Mouse (Mus musculus): ENCODE results near the gene Kcna3. TPM values are rescaled to one million over a fixed set of nuclear protein-coding genes. Genes with fewer than 3 reads are reported as not detected.

Gene Kcna3
- polyA plus RNA-seq (2015; fragmentation: Nextera tagmentation; extraction: Ambion mirVana): 10.3 and 11.3 TPM in 2 replicates

- Histone ChIP-seq H3K4me3 (ENCODE audit: low read length) (peak within 1 kb of the TSS; percentile 86), H3K27ac (ENCODE audit: low read depth, low read length) (peak within 1 kb of the TSS; percentile 92), H3K36me3 (ENCODE audit: control insufficient read depth, insufficient read depth, low read length) (no peaks in the 10 kb centered on the region), H3K9ac (ENCODE audit: low read depth, low read length) (peak within 1 kb of the TSS; percentile 95), H3K4me2 (ENCODE audit: low read length) (peak within 1 kb of the TSS; percentile 83), H3K4me1 (ENCODE audit: control insufficient read depth, insufficient read depth, low read depth, low read length) (peaks cover 21% of the 10 kb centered on the region), H3K27me3 (replicated peaks; ENCODE audit: control insufficient read depth, insufficient read depth, low read length) (no peaks in the 10 kb centered on the region), H3K9me3 (ENCODE audit: control insufficient read depth, low read length) (no peaks in the 10 kb centered on the region)
- ATAC-seq: peak; percentile 96
- under 1% methylated on average over 52 of the region's 80 CpGs for WGBS
Observed at GRCm38 (mm10) chr3:107035521-107036457, at the start of gene Kcna3. Gene Kcna3, plus strand, starts transcription at chr3:107036169.

GRCm38 (mm10) chr3:106991334-106991733, 44.6 kb upstream of the Kcna3 start:
- no peaks in the 10 kb centered on the region for H3K36me3 ChIP-seq (ENCODE audit: control insufficient read depth, insufficient read depth, low read length)
- 71% methylated on average over 1 of the region's 1 CpGs for WGBS
- no peaks in the 10 kb centered on the region for H3K27me3 ChIP-seq (replicated peaks; ENCODE audit: control insufficient read depth, insufficient read depth, low read length)
- ATAC-seq: peak; percentile 31; the same call in 1 of the 2 replicates
- no peak overlapping the region for H3K4me3 ChIP-seq (ENCODE audit: low read length)
- H3K9ac ChIP-seq (ENCODE audit: low read depth, low read length): no peak overlapping the region
- no peak overlapping the region for H3K27ac ChIP-seq (ENCODE audit: low read depth, low read length)
- no peaks in the 10 kb centered on the region for H3K9me3 ChIP-seq (ENCODE audit: control insufficient read depth, low read length)
- no peaks in the 10 kb centered on the region for H3K4me1 ChIP-seq (ENCODE audit: control insufficient read depth, insufficient read depth, low read depth, low read length)
- no peak overlapping the region for H3K4me2 ChIP-seq (ENCODE audit: low read length)

DNA sequence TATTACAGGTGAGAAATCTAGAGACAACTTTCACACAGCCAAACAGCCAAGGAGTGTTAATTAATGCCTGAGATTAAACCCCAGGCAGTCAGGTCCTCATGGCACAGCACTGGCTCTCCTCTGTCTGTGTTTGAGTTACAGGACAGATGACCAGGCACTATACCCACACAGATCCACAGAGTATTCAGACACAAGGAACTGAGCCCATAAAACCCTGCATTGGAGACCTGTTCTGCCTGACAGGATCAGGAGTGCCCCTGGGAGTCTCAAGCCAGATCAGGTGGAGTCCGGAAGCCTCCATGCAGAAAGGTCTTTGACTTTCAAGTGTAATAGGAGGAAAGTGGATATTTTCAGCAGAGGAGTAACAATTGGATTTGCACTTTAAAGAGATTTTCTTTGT, 40.6 kb upstream of the Kcna3 start:
- Histone ChIP-seq H3K4me3 (ENCODE audit: low read length) (no peak overlapping the region), H3K9ac (ENCODE audit: low read depth, low read length) (no peak overlapping the region), H3K27me3 (replicated peaks; ENCODE audit: control insufficient read depth, insufficient read depth, low read length) (no peaks in the 10 kb centered on the region), H3K9me3 (ENCODE audit: control insufficient read depth, low read length) (no peaks in the 10 kb centered on the region), H3K4me2 (ENCODE audit: low read length) (no peak overlapping the region), H3K36me3 (ENCODE audit: control insufficient read depth, insufficient read depth, low read length) (no peaks in the 10 kb centered on the region), H3K27ac (ENCODE audit: low read depth, low read length) (no peak overlapping the region), H3K4me1 (ENCODE audit: control insufficient read depth, insufficient read depth, low read depth, low read length) (no peaks in the 10 kb centered on the region)
- WGBS: 87% methylated on average over 1 of the region's 1 CpGs
- no peak for ATAC-seq

GRCm38 (mm10) chr3:106996186-106996585, 39.8 kb upstream of the Kcna3 start:
- WGBS: 64% methylated on average over 2 of the region's 2 CpGs
- H3K36me3 ChIP-seq (ENCODE audit: control insufficient read depth, insufficient read depth, low read length): no peaks in the 10 kb centered on the region
- H3K9ac ChIP-seq (ENCODE audit: low read depth, low read length): no peak overlapping the region
- no peaks in the 10 kb centered on the region for H3K9me3 ChIP-seq (ENCODE audit: control insufficient read depth, low read length)
- no peak for ATAC-seq
- H3K27me3 ChIP-seq (replicated peaks; ENCODE audit: control insufficient read depth, insufficient read depth, low read length): no peaks in the 10 kb centered on the region
- no peaks in the 10 kb centered on the region for H3K4me1 ChIP-seq (ENCODE audit: control insufficient read depth, insufficient read depth, low read depth, low read length)
- no peak overlapping the region for H3K4me2 ChIP-seq (ENCODE audit: low read length)
- no peak overlapping the region for H3K27ac ChIP-seq (ENCODE audit: low read depth, low read length)
- H3K4me3 ChIP-seq (ENCODE audit: low read length): no peak overlapping the region

DNA sequence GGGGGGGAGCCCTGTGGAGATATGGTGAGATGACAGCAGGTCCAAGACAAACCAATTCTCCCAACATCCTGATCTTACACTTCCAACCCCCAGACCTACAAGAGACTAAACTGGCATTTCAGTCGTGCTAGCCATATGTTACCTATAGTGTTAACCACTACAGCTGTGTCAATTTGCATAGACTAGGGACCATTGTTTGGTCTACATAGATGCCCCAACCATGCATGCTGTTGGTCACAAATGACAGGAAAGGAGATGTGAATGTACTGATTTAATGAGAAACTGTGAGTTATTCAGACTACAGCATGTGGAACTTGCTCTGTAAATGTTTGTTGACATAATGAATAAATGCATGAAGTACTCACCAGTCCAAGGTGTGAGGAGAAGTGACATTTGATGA, 37.6 kb upstream of the Kcna3 start:
- no peak for ATAC-seq
- no peak overlapping the region for H3K4me3 ChIP-seq (ENCODE audit: low read length)
- no peaks in the 10 kb centered on the region for H3K27me3 ChIP-seq (replicated peaks; ENCODE audit: control insufficient read depth, insufficient read depth, low read length)
- 63% methylated on average over 1 of the region's 1 CpGs for WGBS
- H3K27ac ChIP-seq (ENCODE audit: low read depth, low read length): no peak overlapping the region
- no peaks in the 10 kb centered on the region for H3K36me3 ChIP-seq (ENCODE audit: control insufficient read depth, insufficient read depth, low read length)
- H3K4me2 ChIP-seq (ENCODE audit: low read length): no peak overlapping the region
- no peaks in the 10 kb centered on the region for H3K9me3 ChIP-seq (ENCODE audit: control insufficient read depth, low read length)
- H3K4me1 ChIP-seq (ENCODE audit: control insufficient read depth, insufficient read depth, low read depth, low read length): no peaks in the 10 kb centered on the region
- H3K9ac ChIP-seq (ENCODE audit: low read depth, low read length): no peak overlapping the region

DNA sequence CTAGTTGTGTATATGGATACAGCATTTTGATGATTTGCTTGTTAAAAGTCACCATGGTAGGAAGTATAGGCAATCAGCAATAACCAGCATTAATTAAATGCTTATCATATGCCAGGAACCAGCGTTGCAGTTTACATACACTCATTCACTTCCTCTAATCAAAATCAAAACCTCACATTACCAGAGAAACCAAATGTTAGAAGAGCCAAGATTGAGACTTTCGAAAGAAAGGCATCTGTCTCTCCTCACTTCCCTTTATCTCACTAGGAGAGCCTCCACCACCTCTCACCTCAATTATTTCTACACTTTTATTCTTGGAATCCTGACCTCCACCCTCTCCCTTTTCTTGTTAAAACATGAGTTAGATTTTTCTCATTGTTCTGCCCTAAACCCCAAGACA, 35.8 kb upstream of the Kcna3 start:
- H3K4me2 ChIP-seq (ENCODE audit: low read length): no peak overlapping the region
- no peak overlapping the region for H3K9ac ChIP-seq (ENCODE audit: low read depth, low read length)
- H3K27me3 ChIP-seq (replicated peaks; ENCODE audit: control insufficient read depth, insufficient read depth, low read length): no peaks in the 10 kb centered on the region
- no peaks in the 10 kb centered on the region for H3K36me3 ChIP-seq (ENCODE audit: control insufficient read depth, insufficient read depth, low read length)
- WGBS: 73% methylated on average over 2 of the region's 2 CpGs
- H3K27ac ChIP-seq (ENCODE audit: low read depth, low read length): no peak overlapping the region
- ATAC-seq: no peak
- H3K4me1 ChIP-seq (ENCODE audit: control insufficient read depth, insufficient read depth, low read depth, low read length): no peaks in the 10 kb centered on the region
- H3K4me3 ChIP-seq (ENCODE audit: low read length): no peak overlapping the region
- no peaks in the 10 kb centered on the region for H3K9me3 ChIP-seq (ENCODE audit: control insufficient read depth, low read length)

DNA sequence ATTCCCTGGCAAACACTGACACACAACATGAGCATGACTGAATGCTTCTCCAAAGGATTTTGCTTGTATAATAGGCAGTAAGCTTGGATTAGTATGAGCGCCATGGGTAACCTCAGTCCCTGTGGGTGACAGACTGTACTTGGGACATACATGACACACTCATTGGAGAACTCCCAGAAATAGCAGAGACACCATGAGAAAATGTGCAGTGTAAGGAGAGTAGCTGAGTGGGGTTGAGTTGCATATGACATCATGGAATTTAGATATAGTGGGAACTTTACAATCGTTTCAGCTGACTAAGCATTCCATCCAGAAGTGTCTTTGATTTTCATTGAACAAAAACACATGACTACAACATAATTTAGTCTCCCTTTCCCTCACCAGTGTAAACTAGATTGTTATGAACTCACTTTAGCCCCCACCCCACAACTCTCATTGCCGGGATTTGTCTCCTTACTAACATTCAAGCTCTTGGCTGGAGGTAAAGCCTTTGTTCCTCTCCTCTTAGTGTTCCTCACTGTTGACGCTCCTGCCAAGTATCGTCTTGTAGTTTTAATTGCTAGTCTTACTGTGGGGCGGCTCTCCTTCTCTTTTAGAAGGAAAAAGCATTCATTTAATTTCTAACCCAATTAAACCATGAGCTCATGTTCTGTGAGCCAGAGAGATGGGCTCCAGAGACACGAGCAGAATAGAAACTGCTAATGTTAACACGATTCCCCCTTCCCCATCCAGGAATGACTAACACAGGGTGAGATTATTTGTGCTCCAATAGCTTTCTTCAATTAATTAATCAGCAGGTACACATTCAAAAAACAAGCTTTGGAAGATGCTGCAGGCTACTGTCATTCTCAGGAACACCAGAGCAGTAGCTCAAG, 33.5 kb upstream of the Kcna3 start:
- ATAC-seq: peak; percentile 80
- no peaks in the 10 kb centered on the region for H3K36me3 ChIP-seq (ENCODE audit: control insufficient read depth, insufficient read depth, low read length)
- no peak overlapping the region for H3K27ac ChIP-seq (ENCODE audit: low read depth, low read length)
- no peak overlapping the region for H3K4me2 ChIP-seq (ENCODE audit: low read length)
- 65% methylated on average over 8 of the region's 8 CpGs for WGBS
- H3K27me3 ChIP-seq (replicated peaks; ENCODE audit: control insufficient read depth, insufficient read depth, low read length): no peaks in the 10 kb centered on the region
- H3K4me1 ChIP-seq (ENCODE audit: control insufficient read depth, insufficient read depth, low read depth, low read length): no peaks in the 10 kb centered on the region
- H3K9ac ChIP-seq (ENCODE audit: low read depth, low read length): no peak overlapping the region
- no peak overlapping the region for H3K4me3 ChIP-seq (ENCODE audit: low read length)
- no peaks in the 10 kb centered on the region for H3K9me3 ChIP-seq (ENCODE audit: control insufficient read depth, low read length)

DNA sequence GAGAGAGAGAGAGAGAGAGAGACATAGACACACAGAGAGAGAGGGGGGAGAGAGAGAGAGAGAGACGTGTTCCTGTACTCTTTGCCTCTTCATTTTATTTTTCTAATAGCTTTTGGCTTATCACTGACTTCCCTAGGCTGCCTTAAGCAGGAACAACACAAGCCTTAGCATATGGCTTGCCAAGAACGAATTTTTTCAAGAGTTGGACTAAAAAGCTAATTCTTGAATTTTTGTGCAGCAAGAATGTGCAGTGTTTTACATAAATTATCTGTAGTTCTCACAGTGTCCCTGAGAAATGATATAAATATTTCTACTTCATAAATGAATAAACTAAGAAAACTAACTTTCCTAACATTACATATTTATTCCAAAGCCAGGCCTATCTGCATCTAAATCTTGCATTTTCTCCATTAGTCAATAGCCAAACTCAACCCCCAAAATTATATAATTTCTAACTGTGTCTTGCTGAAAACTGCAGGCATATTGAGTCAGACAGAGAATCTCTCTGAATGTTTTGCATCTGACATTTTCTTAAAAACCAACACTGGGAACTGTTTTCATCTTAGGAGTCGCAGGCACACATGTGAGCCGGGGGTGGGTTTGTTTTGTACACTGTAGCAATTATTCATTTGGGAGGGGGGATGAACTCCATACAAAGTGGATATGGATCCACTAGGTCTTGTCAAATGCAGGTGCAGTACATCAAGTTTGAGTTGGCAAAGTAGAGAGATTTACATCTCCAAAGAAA, 26.5 kb upstream of the Kcna3 start:
- ATAC-seq: no peak
- H3K4me3 ChIP-seq (ENCODE audit: low read length): no peak overlapping the region
- H3K36me3 ChIP-seq (ENCODE audit: control insufficient read depth, insufficient read depth, low read length): no peaks in the 10 kb centered on the region
- no peak overlapping the region for H3K27ac ChIP-seq (ENCODE audit: low read depth, low read length)
- no peaks in the 10 kb centered on the region for H3K9me3 ChIP-seq (ENCODE audit: control insufficient read depth, low read length)
- H3K4me2 ChIP-seq (ENCODE audit: low read length): no peak overlapping the region
- no peak overlapping the region for H3K9ac ChIP-seq (ENCODE audit: low read depth, low read length)
- H3K4me1 ChIP-seq (ENCODE audit: control insufficient read depth, insufficient read depth, low read depth, low read length): no peaks in the 10 kb centered on the region
- H3K27me3 ChIP-seq (replicated peaks; ENCODE audit: control insufficient read depth, insufficient read depth, low read length): no peaks in the 10 kb centered on the region
- WGBS: 78% methylated on average over 4 of the region's 4 CpGs

Data from hindbrain, embryonic 16.5 days (tissue).